In the genomic region with DNA sequence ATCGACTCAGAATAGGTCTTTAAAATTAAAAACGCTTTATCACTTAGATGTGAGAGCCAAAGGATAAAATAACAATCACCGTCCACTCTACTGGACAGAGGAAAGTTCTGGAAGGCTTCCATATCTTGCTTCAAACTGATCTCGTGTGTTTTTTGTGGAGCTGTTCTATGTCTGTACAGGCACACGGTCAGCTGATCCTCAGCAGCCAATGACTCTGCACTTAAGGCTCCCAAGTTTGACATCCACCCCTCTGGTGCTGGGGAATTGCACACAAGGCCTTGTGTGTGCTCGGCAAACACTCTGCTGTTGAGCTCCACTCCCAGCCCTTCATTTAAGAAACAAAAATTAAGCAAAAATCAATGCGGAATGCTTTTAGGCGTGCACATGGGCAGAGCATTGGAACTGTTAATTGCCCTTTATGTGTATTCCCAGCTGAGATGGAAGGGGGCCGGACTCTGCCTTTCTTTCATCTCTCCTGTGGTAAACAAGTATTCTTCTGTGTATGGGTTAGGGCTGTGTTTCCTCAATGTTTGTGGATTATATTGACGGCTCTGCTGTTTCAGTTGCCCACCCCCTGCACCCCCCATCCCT, we compare ENCODE assay signal across 15 mouse cellular contexts. TPM values are rescaled to one million over a fixed set of nuclear protein-coding genes. Genes with fewer than 3 reads are reported as not detected.
A peak's percentile ranks its signal among the peaks of the same experiment; 100 is the strongest.
DNase-seq lines count a peak whose midpoint lies in the region; ATAC-seq and TF ChIP-seq lines count a peak whose summit lies in the region.
"Had no signal": no experiment of that assay in that cellular context is flagged by ENCODE, and none has a peak within 500 bp of the region (broad histone marks: within the 10 kb centered on the region; RNA-seq: fewer than 3 reads in every experiment).

No protein-coding gene starts in this region.

- H3K4me1 ChIP-seq in heart, embryonic 15.5 days (replicated peaks), result peaks cover 73% of the 10 kb centered on the region
- H3K4me1 ChIP-seq in neural tube, embryonic 14.5 days (ENCODE audit: control insufficient read depth, insufficient read depth, low read length), result peaks cover 5% of the 10 kb centered on the region; the same call in 1 of the 2 replicates
- no peaks in the 10 kb centered on the region for H3K4me1 ChIP-seq in liver, postnatal 0 days (ENCODE audit: insufficient read depth)

- no peak overlapping the region for H3K4me2 ChIP-seq in heart, embryonic 15.5 days
- no peak overlapping the region for H3K4me2 ChIP-seq in neural tube, embryonic 14.5 days (ENCODE audit: low read depth, low read length)
- no peak overlapping the region for H3K4me2 ChIP-seq in liver, postnatal 0 days (ENCODE audit: low read depth, low read length)

- H3K27ac ChIP-seq in heart, embryonic 15.5 days, result peak overlapping the region; percentile 66
- no peak overlapping the region for H3K27ac ChIP-seq in neural tube, embryonic 14.5 days (ENCODE audit: low read depth, low read length)
- no peak overlapping the region for H3K27ac ChIP-seq in liver, postnatal 0 days (ENCODE audit: low read depth)

- 0 out of 2 replicates have a peak, but pooled peaks cover 2% of the 10 kb centered on the region for H3K36me3 ChIP-seq in heart, embryonic 15.5 days
- 0 out of 2 replicates have a peak, but pooled peaks cover 1% of the 10 kb centered on the region for H3K36me3 ChIP-seq in neural tube, embryonic 14.5 days (ENCODE audit: control insufficient read depth, insufficient read depth, low read length)
- no peaks in the 10 kb centered on the region for H3K36me3 ChIP-seq in liver, postnatal 0 days (replicated peaks; ENCODE audit: insufficient read depth, low read length)

- no peak for ATAC-seq in heart, embryonic 15.5 days (replicated peaks; ENCODE audit: insufficient number of reproducible peaks, insufficient read depth, low FRiP score, low read depth)
- ATAC-seq in neural tube, embryonic 14.5 days (ENCODE audit: low read depth), result peak; percentile 25; the same call in 1 of the 2 replicates
- ATAC-seq in liver, postnatal 0 days, result peak; percentile 85
- no peak for ATAC-seq in cerebellum, adult (ENCODE audit: insufficient number of reproducible peaks, low FRiP score, low TSS enrichment)

- TF ChIP-seq CTCF in liver, postnatal 0 days (IDR thresholded peaks at IDR 0.05; ENCODE audit: low read depth), result no peak

- TF ChIP-seq EP300 in liver, postnatal 0 days (IDR thresholded peaks at IDR 0.05; ENCODE audit: low read depth), result no peak

- H3K9ac ChIP-seq in heart, embryonic 15.5 days, result no peak overlapping the region
- H3K9ac ChIP-seq in neural tube, embryonic 14.5 days (replicated peaks; ENCODE audit: low read depth, low read length), result no peak overlapping the region
- H3K9ac ChIP-seq in liver, postnatal 0 days (replicated peaks), result no peak overlapping the region

- H3K9me3 ChIP-seq in heart, embryonic 15.5 days (replicated peaks), result no peaks in the 10 kb centered on the region
- H3K9me3 ChIP-seq in neural tube, embryonic 14.5 days (ENCODE audit: control insufficient read depth, low read length), result no peaks in the 10 kb centered on the region
- no peaks in the 10 kb centered on the region for H3K9me3 ChIP-seq in liver, postnatal 0 days (ENCODE audit: low read length)
- H3K9me3 ChIP-seq: megakaryocyte, embryonic 14.5 days had no signal

- no peaks in the 10 kb centered on the region for H3K27me3 ChIP-seq in heart, embryonic 15.5 days
- H3K27me3 ChIP-seq in neural tube, embryonic 14.5 days (ENCODE audit: control insufficient read depth, insufficient read depth, low read length), result no peaks in the 10 kb centered on the region
- H3K27me3 ChIP-seq in liver, postnatal 0 days (ENCODE audit: insufficient read depth, low read length), result no peaks in the 10 kb centered on the region
- H3K27me3 ChIP-seq: megakaryocyte, embryonic 14.5 days had no signal

- intact Hi-C loops in heart, postnatal 14 days (cut with DNase I), result no loop called here

- WGBS in heart, embryonic 15.5 days, result 54% methylated on average over 10 of the region's 10 CpGs
- 67% methylated on average over 10 of the region's 10 CpGs for WGBS in neural tube, embryonic 14.5 days
- WGBS in liver, postnatal 0 days (ENCODE audit: insufficient replicate concordance), result 67% methylated on average over 10 of the region's 10 CpGs

- H3K4me3 ChIP-seq in heart, embryonic 15.5 days, result no peak overlapping the region
- H3K4me3 ChIP-seq in neural tube, embryonic 14.5 days (ENCODE audit: low read depth, low read length), result no peak overlapping the region
- H3K4me3 ChIP-seq in liver, postnatal 0 days (ENCODE audit: low read depth, low read length), result no peak overlapping the region
- H3K4me3 ChIP-seq: megakaryocyte, embryonic 14.5 days had no signal

- DNase-seq in heart, postnatal 14 days, result no peak
- DNase-seq in neural tube, embryonic 10.5 days (ENCODE audit: extremely low spot score, low spot score), result no peak
- no peak for DNase-seq in liver, postnatal 0 days
- no peak for DNase-seq in cerebellum, postnatal 25 days
- no peak for DNase-seq in layer of hippocampus, postnatal 36 days
- DNase-seq: adrenal gland, adult 2 months; B cell, adult 2 months; cerebellum, adult 8-10 months; gastrocnemius, postnatal 36 days; kidney, adult 2 months had no signal

RNA-seq across cellular contexts. Expression of a gene that starts 23.1 kb away (rescaled TPM):
- 4.6 and 5.4 TPM in 2 replicates for polyA plus RNA-seq in heart, embryonic 15.5 days (2015; fragmentation: Nextera tagmentation; extraction: Ambion mirVana)
- total RNA-seq in heart, postnatal 14 days (2021), result 1 to 10 TPM; 1.2 to 1.6 TPM
- 3.8 and 4.4 TPM in 2 replicates for polyA plus RNA-seq in neural tube, embryonic 14.5 days (2014; fragmentation: Nextera tagmentation; extraction: Ambion mirVana)
- polyA plus RNA-seq in liver, postnatal 0 days (2015; fragmentation: Nextera tagmentation; extraction: Ambion mirVana), result 0.51 and 0.72 TPM in 2 replicates
- 1 to 10 TPM; 1.3 to 2.5 TPM for total RNA-seq in layer of hippocampus, postnatal 36 days (2021)
- total RNA-seq: gastrocnemius, postnatal 36 days had no signal

RNA-seq across cellular contexts. Expression of a gene that starts 35.2 kb away (rescaled TPM):
- 20.2 and 21.0 TPM in 2 replicates for polyA plus RNA-seq in heart, embryonic 15.5 days (2015; fragmentation: Nextera tagmentation; extraction: Ambion mirVana)
- total RNA-seq in heart, postnatal 14 days (2021), result 1 to 10 TPM; 7.4 to 8.5 TPM
- polyA plus RNA-seq in neural tube, embryonic 14.5 days (2014; fragmentation: Nextera tagmentation; extraction: Ambion mirVana), result 9.5 and 14.5 TPM in 2 replicates
- polyA plus RNA-seq in liver, postnatal 0 days (2015; fragmentation: Nextera tagmentation; extraction: Ambion mirVana), result 1.5 and 2.1 TPM in 2 replicates
- total RNA-seq in layer of hippocampus, postnatal 36 days (2021), result 10 to 100 TPM in 1 of 2 experiments, 1 to 10 TPM in 1; 8.3 to 11.3 TPM

RNA-seq across cellular contexts. Expression of a gene that starts 37.6 kb away (rescaled TPM):
- polyA plus RNA-seq in heart, embryonic 15.5 days (2015; fragmentation: Nextera tagmentation; extraction: Ambion mirVana), result not detected in 2 replicates
- not detected for total RNA-seq in heart, postnatal 14 days (2021)
- polyA plus RNA-seq in neural tube, embryonic 14.5 days (2014; fragmentation: Nextera tagmentation; extraction: Ambion mirVana), result not detected in 2 replicates
- polyA plus RNA-seq in liver, postnatal 0 days (2015; fragmentation: Nextera tagmentation; extraction: Ambion mirVana), result not detected in 2 replicates
- total RNA-seq in layer of hippocampus, postnatal 36 days (2021), result not detected
- total RNA-seq: adrenal gland, adult 2 months; gastrocnemius, postnatal 36 days; left cerebral cortex, adult 8-10 months had no signal
- polyA plus RNA-seq: adrenal gland, adult 2 months; kidney, adult 2 months had no signal

Comparison
In these comparisons a context has a peak if more than half of its experiments do, and no peak if none do; other contexts are left out.
1. ATAC-seq: peak in neural tube, embryonic 14.5 days (single experiment) and liver, postnatal 0 days (single experiment); none in heart, embryonic 15.5 days (single experiment) and cerebellum, adult (single experiment).